Mouse (Mus musculus): ENCODE data around the gene Mrpl39. TPM values are rescaled to one million over a fixed set of nuclear protein-coding genes. Genes with fewer than 3 reads are reported as not detected.

Mrpl39 gene
- total RNA-seq (2014; fragmentation: Nextera tagmentation) (41.6 and 42.4 TPM in 2 replicates), total RNA-seq (2017) (61.9 and 84.4 TPM in 2 replicates)

- ATAC-seq (replicated peaks; ENCODE audit: low FRiP score, low TSS enrichment, poor library complexity, severe bottlenecking) = peak; percentile 92
Observed at GRCm38 (mm10) chr16:84735166-84736105, at the start of gene Mrpl39. Mrpl39 (minus strand) TSS chr16:84735742.

GRCm38 (mm10) chr16:84784966-84785365, 49.4 kb upstream of the Mrpl39 start:
- no peak for ATAC-seq (replicated peaks; ENCODE audit: low FRiP score, low TSS enrichment, poor library complexity, severe bottlenecking)

GRCm38 (mm10) chr16:84783279-84783678, 47.7 kb upstream of the Mrpl39 start:
- no peak for ATAC-seq (replicated peaks; ENCODE audit: low FRiP score, low TSS enrichment, poor library complexity, severe bottlenecking)

DNA sequence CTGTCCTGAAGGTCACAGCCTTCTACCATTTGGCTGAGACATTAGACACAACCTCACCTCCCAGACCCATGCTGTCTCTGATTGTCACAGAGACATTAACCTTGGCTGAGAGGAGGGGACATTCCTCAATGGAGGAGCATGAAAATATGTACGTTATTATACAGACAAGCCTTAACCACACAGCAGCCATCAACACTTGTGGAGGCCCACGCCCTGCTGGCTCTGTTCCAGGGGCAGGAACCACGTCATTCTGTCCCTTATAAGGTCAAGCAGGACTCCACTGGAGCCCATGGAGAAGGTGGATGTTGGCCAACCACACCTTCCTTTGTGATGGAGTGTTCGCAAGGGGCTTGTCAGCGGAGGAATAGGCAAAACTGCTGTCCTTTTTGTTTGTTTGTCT, 44.2 kb upstream of the Mrpl39 start:
- ATAC-seq (replicated peaks; ENCODE audit: low FRiP score, low TSS enrichment, poor library complexity, severe bottlenecking) = no peak

DNA sequence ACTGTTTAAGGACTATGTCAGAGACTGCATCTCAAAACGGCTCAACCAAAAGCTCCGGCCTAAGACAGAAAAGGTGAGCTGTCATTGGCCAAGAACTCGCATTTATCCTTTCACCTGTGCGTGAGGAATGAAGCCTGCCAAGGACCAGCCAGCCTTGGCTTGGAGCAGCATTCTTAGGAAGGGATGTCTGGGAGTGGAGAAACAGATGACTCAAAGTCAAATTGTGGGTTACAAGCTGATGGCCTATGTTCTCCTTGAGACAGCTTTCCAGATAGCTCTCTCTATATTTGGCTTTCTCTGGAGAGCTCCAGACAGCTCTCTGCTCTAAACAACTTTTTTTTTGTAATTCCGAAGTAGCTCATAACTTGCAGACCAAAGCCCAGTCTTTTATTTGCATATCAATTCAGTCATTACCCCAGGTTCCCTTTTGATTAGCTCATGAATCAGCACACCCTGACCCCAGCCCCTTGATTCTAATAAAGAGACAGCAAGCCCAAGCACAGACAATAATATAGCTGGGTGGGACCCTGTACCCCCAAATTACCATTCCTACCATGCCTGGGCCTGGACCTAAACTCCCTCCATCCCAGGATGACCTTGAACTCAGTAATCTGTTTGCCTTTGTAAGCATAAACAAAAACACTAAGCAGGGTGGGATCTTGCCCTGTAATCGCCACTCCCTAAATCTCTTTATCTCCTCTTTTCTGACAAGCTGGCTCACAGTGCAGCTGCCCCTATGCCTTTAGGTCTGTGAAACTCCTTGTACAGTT, 43.5 kb upstream of the Mrpl39 start:
- no peak for ATAC-seq (replicated peaks; ENCODE audit: low FRiP score, low TSS enrichment, poor library complexity, severe bottlenecking)

DNA sequence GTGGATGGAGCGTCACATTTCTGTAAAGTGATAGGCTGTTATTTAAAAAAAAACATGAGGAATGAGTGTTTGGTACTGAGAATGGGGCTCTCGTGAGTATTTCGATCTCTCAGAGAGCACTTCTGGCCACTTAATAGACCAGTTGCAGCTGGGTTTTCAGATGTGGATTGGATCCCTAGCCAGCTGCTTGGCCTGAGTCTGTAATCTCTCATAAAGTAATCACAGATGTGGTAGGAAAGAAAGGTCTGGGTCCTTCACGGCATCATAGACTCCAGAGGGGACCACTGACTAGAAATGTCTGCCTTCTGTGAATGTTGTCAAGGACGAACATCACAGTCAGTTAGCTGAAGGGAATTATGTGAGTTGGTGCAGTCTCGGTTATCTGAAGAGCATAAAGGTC, 42.9 kb upstream of the Mrpl39 start:
- ATAC-seq (replicated peaks; ENCODE audit: low FRiP score, low TSS enrichment, poor library complexity, severe bottlenecking) = no peak

DNA sequence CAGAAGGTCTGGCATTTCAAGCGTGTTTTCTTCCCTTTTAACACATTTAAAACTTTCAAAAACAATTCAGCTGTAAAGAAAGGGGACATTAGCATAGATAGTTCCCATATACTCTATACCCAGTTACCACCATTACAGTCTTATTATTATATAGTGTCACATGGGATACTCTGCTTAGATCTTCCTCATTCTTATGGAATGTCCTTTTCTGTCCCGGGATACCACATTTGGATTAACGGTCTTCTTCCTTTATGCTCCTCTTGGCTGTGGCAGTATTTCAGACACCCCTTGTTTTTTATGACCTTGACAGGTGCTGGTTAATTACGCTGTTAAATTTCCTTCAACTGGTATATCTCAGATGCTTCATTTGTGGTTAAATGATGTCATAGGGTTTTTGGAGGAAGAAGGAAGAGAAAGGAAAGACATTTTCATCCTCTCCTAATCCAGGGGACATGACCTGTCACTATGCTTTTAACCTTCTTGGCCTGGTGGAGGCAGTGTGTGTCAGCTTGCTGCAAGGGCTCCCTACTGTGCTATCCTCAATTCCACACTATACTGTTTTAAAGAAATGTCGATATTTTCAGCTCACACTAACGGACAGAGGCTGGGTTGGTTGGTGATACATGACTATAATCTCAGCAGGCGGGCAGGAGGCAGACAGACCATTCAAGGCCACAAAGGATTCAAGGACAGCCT, 40.7 kb upstream of the Mrpl39 start:
- ATAC-seq (replicated peaks; ENCODE audit: low FRiP score, low TSS enrichment, poor library complexity, severe bottlenecking) = 0 out of 2 replicates have a peak, but pooled peaks have one; percentile 27

DNA sequence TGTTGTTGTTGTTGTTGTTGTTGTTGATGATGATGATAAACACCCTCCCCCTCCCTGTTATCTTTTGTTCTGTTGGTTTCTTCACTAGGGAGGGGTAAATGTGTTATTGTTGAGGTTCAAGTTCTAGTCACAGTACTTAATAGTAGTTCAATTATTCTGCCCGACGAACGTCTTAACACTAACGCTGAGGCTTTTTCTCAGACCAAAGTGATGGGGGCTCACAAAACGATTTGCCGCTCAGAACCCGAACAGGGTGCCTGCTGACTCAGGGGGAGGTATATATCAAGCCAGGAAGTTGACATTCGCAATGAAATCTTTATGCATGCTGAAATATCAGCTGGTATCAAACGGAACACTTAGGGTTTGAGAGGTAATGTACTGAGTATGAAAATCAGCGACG, 39.8 kb upstream of the Mrpl39 start:
- no peak for ATAC-seq (replicated peaks; ENCODE audit: low FRiP score, low TSS enrichment, poor library complexity, severe bottlenecking)

DNA sequence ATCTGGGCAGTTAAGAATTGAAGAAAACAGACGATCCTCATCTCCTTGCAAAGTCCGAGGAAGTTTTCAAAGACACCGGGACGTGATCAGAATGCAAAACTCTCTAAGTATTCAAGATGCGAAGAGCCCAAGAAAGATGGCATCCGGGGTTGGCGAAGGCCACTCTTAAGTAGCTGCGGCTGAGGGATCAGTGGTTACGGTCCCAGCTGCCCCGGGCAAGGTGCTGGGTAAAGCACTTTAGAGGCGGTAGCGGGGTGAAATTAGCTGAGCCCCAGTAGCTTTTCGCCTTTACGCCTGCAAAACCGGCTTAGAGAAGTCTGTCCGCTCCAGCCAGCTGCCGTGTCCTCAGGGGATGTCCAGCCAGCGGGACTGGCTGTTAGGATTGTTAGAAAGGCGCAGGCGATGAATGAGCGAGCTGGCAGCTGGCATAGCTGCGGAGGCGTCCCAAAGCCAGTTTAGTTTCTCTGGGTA, 39.3 kb upstream of the Mrpl39 start:
- peak; percentile 46; the same call in 1 of the 2 replicates for ATAC-seq (replicated peaks; ENCODE audit: low FRiP score, low TSS enrichment, poor library complexity, severe bottlenecking)

GRCm38 (mm10) chr16:84774003-84774703, 38.6 kb upstream of the Mrpl39 start, which contains the start of gene Jam2:
Jam2 (plus strand) TSS chr16:84774123.
- peak; percentile 79 for ATAC-seq (replicated peaks; ENCODE audit: low FRiP score, low TSS enrichment, poor library complexity, severe bottlenecking)

GRCm38 (mm10) chr16:84773268-84773861, 37.8 kb upstream of the Mrpl39 start:
- ATAC-seq (replicated peaks; ENCODE audit: low FRiP score, low TSS enrichment, poor library complexity, severe bottlenecking) = no peak

DNA sequence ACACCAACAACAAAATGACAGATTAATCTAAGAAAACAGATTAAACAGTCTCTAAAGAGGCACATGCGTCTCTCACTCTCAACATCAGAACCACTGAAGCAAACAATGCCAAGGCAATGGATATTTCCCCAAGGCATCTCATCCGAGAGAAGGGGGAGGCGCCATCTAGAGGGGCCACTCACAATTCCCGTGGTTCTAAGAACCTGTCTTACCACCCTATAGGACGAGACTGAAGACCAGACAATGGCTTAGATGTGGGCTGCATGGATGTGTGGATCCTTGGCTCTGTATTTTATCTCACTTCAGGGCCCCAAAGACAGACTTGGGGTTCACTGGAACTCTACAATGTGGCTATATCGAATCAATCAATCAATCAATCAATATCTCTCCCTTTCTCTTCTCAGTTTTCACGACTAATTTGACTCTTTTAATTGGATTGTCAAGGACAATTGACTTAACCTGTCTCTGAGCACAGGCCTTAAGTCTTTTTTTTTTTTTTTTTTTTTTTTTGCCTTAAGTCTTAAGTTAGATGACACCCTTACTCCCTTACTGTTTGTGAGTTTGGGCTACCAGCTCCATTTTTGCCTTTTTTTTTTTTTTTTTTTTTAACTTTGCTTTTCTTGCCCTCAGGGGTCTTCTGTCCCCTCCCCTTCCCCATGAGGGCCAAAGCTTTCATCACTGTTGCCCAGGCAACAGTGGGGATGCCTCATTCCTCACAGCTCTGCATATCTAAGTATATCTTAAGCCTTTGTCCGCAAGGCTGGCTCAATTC, 37.1 kb upstream of the Mrpl39 start:
- no peak for ATAC-seq (replicated peaks; ENCODE audit: low FRiP score, low TSS enrichment, poor library complexity, severe bottlenecking)

- no peak for ATAC-seq (replicated peaks; ENCODE audit: low FRiP score, low TSS enrichment, poor library complexity, severe bottlenecking)
Observed at GRCm38 (mm10) chr16:84771461-84771860, 35.9 kb upstream of the Mrpl39 start.

- ATAC-seq (replicated peaks; ENCODE audit: low FRiP score, low TSS enrichment, poor library complexity, severe bottlenecking) = no peak
Observed at GRCm38 (mm10) chr16:84770891-84771290, 35.3 kb upstream of the Mrpl39 start.

DNA sequence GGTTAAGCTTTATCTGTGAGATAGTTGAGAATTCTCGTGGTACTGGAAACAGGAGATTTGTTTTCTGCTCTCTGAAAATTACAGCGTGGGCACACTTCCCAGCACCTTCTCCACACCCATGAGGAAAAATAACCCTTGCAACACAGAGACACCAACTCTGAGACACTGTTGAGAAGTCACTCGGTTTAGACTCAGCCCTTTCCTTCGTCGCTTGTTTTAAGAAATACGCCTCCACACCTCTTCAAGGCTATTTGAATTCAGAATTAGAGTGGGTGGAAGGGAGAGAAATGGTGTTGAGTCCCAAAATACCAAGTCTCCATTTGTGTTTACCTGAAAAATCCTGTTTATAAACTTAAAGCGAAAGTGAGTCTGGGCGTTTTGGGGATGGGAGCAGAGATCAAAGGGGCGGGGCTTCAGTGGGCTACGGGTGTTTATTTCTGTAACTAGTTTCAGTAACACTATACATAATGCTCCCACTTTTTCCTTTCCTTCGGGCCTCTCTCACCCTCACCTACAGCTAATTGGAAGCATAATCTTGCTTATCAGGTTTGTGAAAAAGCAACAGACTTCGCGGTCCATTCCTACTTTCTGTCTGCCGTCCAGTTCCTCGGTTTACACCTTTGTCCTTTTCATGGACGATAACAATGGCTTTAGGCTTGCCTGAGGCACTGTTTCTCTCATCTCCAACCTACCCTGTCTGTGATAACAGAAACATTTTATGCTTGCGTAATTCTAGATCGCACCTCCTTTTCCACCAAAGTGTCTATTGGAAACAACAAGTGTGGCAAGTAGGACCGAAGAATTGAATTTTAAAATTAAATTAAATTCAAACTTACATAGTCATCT, 34.3 kb upstream of the Mrpl39 start:
- ATAC-seq (replicated peaks; ENCODE audit: low FRiP score, low TSS enrichment, poor library complexity, severe bottlenecking) = no peak

DNA sequence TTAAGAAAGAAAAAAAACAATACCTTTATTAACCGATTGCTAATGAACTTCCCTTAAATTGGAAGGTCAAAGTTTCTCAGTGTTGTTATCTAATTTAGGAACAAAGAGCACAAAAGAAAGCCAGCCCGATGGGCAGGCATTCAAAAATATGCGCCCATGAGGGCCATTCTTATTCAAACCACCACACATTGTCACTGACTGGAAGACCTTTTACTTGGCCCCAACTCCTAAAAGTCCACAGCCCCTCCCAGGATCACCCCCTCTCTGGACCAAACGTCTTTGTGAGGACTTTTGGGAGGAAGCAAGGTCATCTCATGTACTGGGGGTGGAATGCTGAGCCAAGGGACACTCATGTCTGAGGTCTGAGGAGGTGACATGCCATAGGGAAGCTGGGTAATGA, 33.6 kb upstream of the Mrpl39 start:
- ATAC-seq (replicated peaks; ENCODE audit: low FRiP score, low TSS enrichment, poor library complexity, severe bottlenecking) = no peak

GRCm38 (mm10) chr16:84767956-84768355, 32.4 kb upstream of the Mrpl39 start:
- ATAC-seq (replicated peaks; ENCODE audit: low FRiP score, low TSS enrichment, poor library complexity, severe bottlenecking) = no peak
